Mouse (Mus musculus) CH12.LX (cell line): Measurements from ENCODE around the gene Rapgef4. TPM values are rescaled to one million over a fixed set of nuclear protein-coding genes. Genes with fewer than 3 reads are reported as not detected.

Source experiments
- DNase-seq: peaks from one replicate; pipeline ENCODE4 v3.0.0-alpha.2; 2013; ENCODE audit errors: extremely low read depth
- H3K27ac ChIP-seq: 2 replicates; pipeline ENCODE4 v1.5.1; 2012; ENCODE audit warnings: low read depth, mild to moderate bottlenecking, control low read depth, moderate library complexity; ENCODE audit not compliant: insufficient read depth
- H3K27me3 ChIP-seq: replicated peaks from 2 replicates; pipeline ENCODE3; 2012; ENCODE audit warnings: inconsistent platforms
- H3K36me3 ChIP-seq, 2 experiments: replicated peaks in 1 of 2; 2 replicates each; pipeline versions ENCODE3 to v1.6.1; 2012; ENCODE audit warnings: inconsistent platforms in 1 of 2, low read length in 1 of 2, mild to moderate bottlenecking in 1 of 2, mixed read lengths in 1 of 2, moderate library complexity in 1 of 2; ENCODE audit not compliant: control insufficient read depth in 1 of 2, insufficient read depth in 1 of 2
- H3K4me1 ChIP-seq, 2 experiments: 2 replicates each; pipeline ENCODE4 v1.6.1; 2012; ENCODE audit warnings: inconsistent platforms in 1 of 2, moderate library complexity in 1 of 2; ENCODE audit not compliant: insufficient read depth in 2 of 2, control insufficient read depth in 1 of 2
- H3K4me2 ChIP-seq: 2 replicates; pipeline ENCODE4 v1.6.1; 2012; ENCODE audit warnings: low read depth, mild to moderate bottlenecking, control low read depth; ENCODE audit not compliant: poor library complexity, insufficient read depth, severe bottlenecking
- H3K4me3 ChIP-seq, 3 experiments: fragments of 150-350 bp in 1 of 3; sonication (generic) in 1 of 3; replicated peaks in 1 of 3; 2 replicates each; pipeline versions ENCODE3 to v1.5.1; 2011 to 2012; ENCODE audit warnings: low read depth in 2 of 3, low read length in 2 of 3, mild to moderate bottlenecking in 2 of 3, moderate library complexity in 2 of 3, control low read depth in 1 of 3, improper control_type of control experiment in 1 of 3, inconsistent platforms in 1 of 3, mixed read lengths in 1 of 3; ENCODE audit not compliant: poor library complexity in 1 of 3
- H3K79me2 ChIP-seq: replicated peaks from 2 replicates; pipeline ENCODE4 v1.6.1; 2012; ENCODE audit warnings: mild to moderate bottlenecking, moderate library complexity; ENCODE audit not compliant: control insufficient read depth, poor library complexity, insufficient read depth, severe bottlenecking; ENCODE audit errors: extremely low read depth
- H3K9ac ChIP-seq: 2 replicates; pipeline ENCODE4 v1.6.1; 2012; ENCODE audit warnings: low read depth, mild to moderate bottlenecking, control low read depth, moderate library complexity; ENCODE audit not compliant: insufficient read depth
- H3K9me3 ChIP-seq: replicated peaks from 2 replicates; pipeline ENCODE3; 2012; ENCODE audit warnings: low read length, inconsistent platforms, mixed read lengths
- BHLHE40 ChIP-seq: IDR thresholded peaks from 2 replicates; pipeline ENCODE4 v1.6.1; 2011; ENCODE audit warnings: mild to moderate bottlenecking, low read depth, low read length, improper control_type of control experiment
- ELF1 ChIP-seq: IDR thresholded peaks from 2 replicates; pipeline ENCODE4 v1.6.1; 2014; ENCODE audit warnings: low read depth, mild to moderate bottlenecking, inconsistent platforms, low read length, improper control_type of control experiment
- ETS1 ChIP-seq: conservative IDR thresholded peaks from 2 replicates; pipeline ENCODE4 v1.6.1; 2012; ENCODE audit warnings: low read depth, mild to moderate bottlenecking, inconsistent platforms, low read length, improper control_type of control experiment, moderate library complexity
- GABPA ChIP-seq: IDR thresholded peaks from 2 replicates; pipeline ENCODE4 v1.6.1; 2012; ENCODE audit warnings: low read depth, low read length, improper control_type of control experiment, inconsistent platforms; ENCODE audit not compliant: insufficient replicate concordance
- HCFC1 ChIP-seq: IDR thresholded peaks from 2 replicates; pipeline ENCODE4 v1.6.1; 2012; ENCODE audit warnings: low read depth, mild to moderate bottlenecking, inconsistent platforms, low read length, improper control_type of control experiment
- IRF4 ChIP-seq: IDR thresholded peaks from 2 replicates; pipeline ENCODE4 v1.6.1; 2014; ENCODE audit warnings: low read depth, mild to moderate bottlenecking, inconsistent platforms, low read length, improper control_type of control experiment
- JUN ChIP-seq: IDR thresholded peaks from 2 replicates; pipeline ENCODE4 v1.6.1; 2011; ENCODE audit warnings: low read depth, mild to moderate bottlenecking, low read length, improper control_type of control experiment, moderate library complexity; ENCODE audit not compliant: insufficient read depth
- JUND ChIP-seq: conservative IDR thresholded peaks from 2 replicates; pipeline ENCODE4 v1.6.1; 2011; ENCODE audit warnings: low read depth, low read length, improper control_type of control experiment
- MAFK ChIP-seq: IDR thresholded peaks from 2 replicates; pipeline ENCODE4 v1.6.1; 2011; ENCODE audit warnings: low read length, improper control_type of control experiment; ENCODE audit not compliant: insufficient replicate concordance
- MAZ ChIP-seq: IDR thresholded peaks from 2 replicates; pipeline ENCODE4 v1.6.1; 2012; ENCODE audit warnings: low read depth, mild to moderate bottlenecking, inconsistent platforms, low read length, improper control_type of control experiment, moderate library complexity
- MEF2A ChIP-seq: IDR thresholded peaks from 2 replicates; pipeline ENCODE4 v1.6.1; 2014; ENCODE audit warnings: low read depth, mild to moderate bottlenecking, inconsistent platforms, low read length, improper control_type of control experiment, borderline replicate concordance
- MXI1 ChIP-seq: IDR thresholded peaks from 2 replicates; pipeline ENCODE4 v1.6.1; 2011; ENCODE audit warnings: mild to moderate bottlenecking, low read depth, low read length, improper control_type of control experiment
- MYC ChIP-seq: IDR thresholded peaks from 2 replicates; pipeline ENCODE4 v1.6.1; 2011; ENCODE audit warnings: low read depth, mild to moderate bottlenecking, improper control_type of control experiment, low read length
- NELFE ChIP-seq: IDR thresholded peaks from 2 replicates; pipeline ENCODE4 v1.6.1; 2011; ENCODE audit warnings: low read depth, low read length, improper control_type of control experiment
- NRF1 ChIP-seq: IDR thresholded peaks from 2 replicates; pipeline ENCODE4 v1.6.1; 2014; ENCODE audit warnings: low read depth, mild to moderate bottlenecking, inconsistent platforms, low read length, improper control_type of control experiment, moderate library complexity
- PAX5 ChIP-seq: IDR thresholded peaks from 2 replicates; pipeline ENCODE4 v1.6.1; 2012; ENCODE audit warnings: low read length, inconsistent platforms, mixed read lengths
- POLR2A ChIP-seq: IDR thresholded peaks from 2 replicates; pipeline ENCODE4 v1.6.1; 2011; ENCODE audit warnings: low read depth, mild to moderate bottlenecking, improper control_type of control experiment, low read length
- RAD21 ChIP-seq: IDR thresholded peaks from 2 replicates; pipeline ENCODE4 v1.6.1; 2011; ENCODE audit warnings: low read depth, mild to moderate bottlenecking, low read length, improper control_type of control experiment, moderate library complexity
- SIN3A ChIP-seq: IDR thresholded peaks from 2 replicates; pipeline ENCODE4 v1.6.1; 2012; ENCODE audit warnings: low read length, improper control_type of control experiment, inconsistent platforms
- SMC3 ChIP-seq: IDR thresholded peaks from 2 replicates; pipeline ENCODE4 v1.6.1; 2011; ENCODE audit warnings: low read depth, low read length, improper control_type of control experiment
- TBP ChIP-seq: conservative IDR thresholded peaks from 2 replicates; pipeline ENCODE4 v1.6.1; 2011; ENCODE audit warnings: low read depth, low read length, improper control_type of control experiment
- TCF12 ChIP-seq: IDR thresholded peaks from 2 replicates; pipeline ENCODE4 v1.6.1; 2014; ENCODE audit warnings: low read depth, mild to moderate bottlenecking, inconsistent platforms, low read length, improper control_type of control experiment
- UBTF ChIP-seq: IDR thresholded peaks from 2 replicates; pipeline ENCODE4 v1.6.1; 2012; ENCODE audit warnings: low read depth, mild to moderate bottlenecking, inconsistent platforms, low read length, improper control_type of control experiment, moderate library complexity
- USF1 ChIP-seq: IDR thresholded peaks from 2 replicates; pipeline ENCODE4 v1.6.1; 2014; ENCODE audit warnings: low read depth, mild to moderate bottlenecking, inconsistent platforms, low read length, improper control_type of control experiment
- dilution Hi-C: fragments of 300-500 bp; cut with MboI; formaldehyde crosslinking; loops from 2 replicates; pipeline ENCODE4 v1.14.3; 2020; ENCODE audit warnings: low sequenced_read_pairs; ENCODE audit not compliant: extremely low pct_unique_long_range_greater_than_20kb, extremely low pct_ligation_motif_present
- in situ Hi-C: fragments of 300-500 bp; cut with MboI; formaldehyde crosslinking; loops from 3 replicates; pipeline ENCODE4 v1.14.3; 2019; ENCODE audit warnings: low sequenced_read_pairs, low pct_ligation_motif_present, low pct_unique_long_range_greater_than_20kb, mixed read lengths
- polyA plus RNA-seq: library from polyadenylated mRNA; unstranded; fragments of >175 nt; gene quantifications from 2 replicates; pipeline ENCODE4 v1.2.1, GENCODE M21; 2012; ENCODE audit warnings: low read depth; ENCODE audit not compliant: insufficient read length
- total RNA-seq, 2 experiments: library from RNA; depleted of rRNA; stranded (reverse); fragments of 300-350 nt in 1 of 2; fragments of >200 nt in 1 of 2; gene quantifications; 2 replicates each; pipeline ENCODE4 v1.2.3; 2012 to 2014

Gene Rapgef4
- total and polyA plus RNA-seq, 3 experiments: 0.12 to 0.13 TPM; not detected in 1

DNA sequence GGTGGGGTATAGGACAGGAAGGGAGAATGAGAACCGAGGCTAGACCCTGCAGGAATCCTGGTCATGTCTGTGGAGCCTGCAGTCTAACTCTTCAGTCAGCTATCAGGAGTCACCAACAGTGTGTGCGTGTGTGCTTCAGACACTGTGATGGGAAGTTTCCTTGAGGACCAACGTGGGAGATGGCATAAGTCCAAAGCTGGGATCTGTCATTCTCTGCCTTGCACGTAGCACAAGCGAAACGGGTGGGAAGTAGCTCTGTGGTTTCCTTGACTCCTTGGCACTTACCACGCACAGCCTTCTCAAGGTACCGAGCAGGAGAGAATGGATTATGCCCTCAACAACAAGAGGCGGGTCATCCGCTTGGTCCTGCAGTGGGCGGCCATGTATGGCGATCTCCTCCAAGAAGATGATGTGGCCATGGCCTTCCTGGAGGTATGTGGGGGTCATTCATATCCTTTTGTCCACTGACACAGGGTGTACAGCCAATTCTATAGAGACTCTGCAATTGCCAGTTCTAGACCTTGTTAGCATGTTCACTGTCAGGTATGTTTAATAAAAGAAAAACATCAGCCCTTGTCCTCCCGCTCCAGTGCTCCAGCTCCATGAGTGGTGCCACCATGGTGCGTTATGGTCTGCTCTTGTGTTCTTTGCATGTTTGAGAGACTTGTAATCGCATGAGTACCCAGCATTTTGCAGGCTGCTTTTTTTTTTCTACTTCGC lies 241.9 kb downstream of the Rapgef4 start:
- H3K9ac ChIP-seq: no peak overlapping the region
- no peak for TF ChIP-seq JUN
- TF ChIP-seq MXI1: no peak
- TF ChIP-seq USF1: no peak
- no peak for TF ChIP-seq IRF4
- TF ChIP-seq NELFE: no peak
- no peak for TF ChIP-seq SMC3
- no peak for TF ChIP-seq MYC
- TF ChIP-seq NRF1: no peak
- no peak for TF ChIP-seq RAD21
- no peak for TF ChIP-seq SIN3A
- no peak for TF ChIP-seq PAX5
- TF ChIP-seq JUND: no peak
- no peak for TF ChIP-seq MAZ
- TF ChIP-seq, all 38 proteins: peak for 0
- peaks cover 0 to 3% of the 10 kb centered on the region in 2 experiments; a peak in 1 of 4 replicates for H3K4me1 ChIP-seq
- H3K36me3 ChIP-seq: no peaks in the 10 kb centered on the region
- in situ Hi-C loops (no loop called here), dilution Hi-C loops (no loop called here)
- DNase-seq: no peak
- H3K9me3 ChIP-seq: no peaks in the 10 kb centered on the region
- H3K4me3 ChIP-seq: no peak overlapping the region
- H3K79me2 ChIP-seq: no peaks in the 10 kb centered on the region
- H3K4me2 ChIP-seq: no peak overlapping the region
- no peak overlapping the region for H3K27ac ChIP-seq
- H3K27me3 ChIP-seq: no peaks in the 10 kb centered on the region

DNA sequence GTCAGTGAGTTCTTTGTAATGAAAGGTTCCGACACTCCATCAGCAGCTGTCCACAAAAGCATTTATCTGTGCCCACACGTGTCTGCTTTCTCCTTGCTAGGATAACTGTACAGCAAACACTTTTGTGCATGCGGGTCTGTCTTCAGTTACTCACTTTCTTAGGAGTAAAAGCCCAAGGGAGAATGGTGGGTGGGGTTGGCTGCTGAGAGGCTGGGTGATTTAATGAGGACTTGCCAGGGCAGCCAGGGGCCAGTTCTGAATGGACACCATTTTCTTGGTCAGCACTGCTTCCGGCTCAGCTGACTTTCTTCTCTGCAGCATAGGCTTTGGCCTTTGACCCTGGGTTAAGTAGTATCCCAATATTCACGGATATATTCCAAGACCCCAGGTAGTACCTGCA lies 242.4 kb downstream of the Rapgef4 start:
- H3K36me3 ChIP-seq: no peaks in the 10 kb centered on the region

More for the DNA sequence above, 242.4 kb downstream of the Rapgef4 start:
- H3K27ac ChIP-seq: no peak overlapping the region
- no peak overlapping the region for H3K9ac ChIP-seq
- H3K4me3 ChIP-seq: no peak overlapping the region
- dilution Hi-C loops: no loop called here
- DNase-seq: no peak
- no peaks in the 10 kb centered on the region for H3K4me1 ChIP-seq
- no peak for TF ChIP-seq NELFE
- TF ChIP-seq MEF2A: no peak
- no peak for TF ChIP-seq PAX5
- TF ChIP-seq HCFC1: no peak
- TF ChIP-seq JUN: no peak
- TF ChIP-seq POLR2A: no peak
- TF ChIP-seq ELF1: no peak
- no peak for TF ChIP-seq MAFK
- TF ChIP-seq BHLHE40: no peak
- no peak for TF ChIP-seq UBTF
- no peak for TF ChIP-seq GABPA
- no peak for TF ChIP-seq RAD21
- TF ChIP-seq TCF12: no peak
- TF ChIP-seq ETS1: no peak
- no peak for TF ChIP-seq TBP
- no peaks in the 10 kb centered on the region for H3K79me2 ChIP-seq
- no peaks in the 10 kb centered on the region for H3K9me3 ChIP-seq
- H3K4me2 ChIP-seq: no peak overlapping the region
- in situ Hi-C loops: no loop called here
- no peaks in the 10 kb centered on the region for H3K27me3 ChIP-seq
